Mouse (Mus musculus): Measurements from ENCODE around the gene Foxn1.

DNA sequence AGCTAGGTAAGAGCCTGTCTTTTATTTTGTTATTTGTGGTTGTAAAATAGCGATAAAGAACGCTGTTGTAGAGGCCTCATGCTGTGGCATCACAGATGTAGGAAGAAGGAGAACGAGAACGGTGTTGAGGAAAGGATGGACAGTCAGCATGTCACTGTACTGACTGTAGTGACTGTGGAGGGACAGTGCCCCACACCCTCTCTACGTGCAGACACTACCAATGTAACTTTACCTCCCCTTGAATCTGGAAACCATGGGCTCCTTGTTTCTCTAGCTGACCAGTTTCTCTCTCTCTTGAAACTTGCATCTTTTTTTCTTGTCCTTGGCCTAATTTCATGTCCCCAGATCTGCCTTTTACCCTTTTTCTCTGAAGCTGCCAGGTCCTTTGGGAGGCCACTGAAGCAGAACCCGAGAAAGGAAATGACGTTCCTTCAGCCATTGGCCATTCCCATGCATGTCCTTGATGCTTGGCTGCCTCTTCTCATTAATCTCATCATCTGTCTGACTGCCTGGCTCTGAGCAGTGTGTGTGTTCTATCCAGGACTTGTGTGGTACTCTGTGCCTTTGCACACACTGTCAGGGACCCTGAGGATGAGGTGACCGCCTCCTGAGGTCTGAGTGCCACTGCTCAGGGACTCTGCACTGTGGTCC is 75.4 kb downstream of the Foxn1 start:
- TF ChIP-seq CTCF (conservative IDR thresholded peaks at IDR 0.05; ENCODE audit: low read length) (no peak), NANOG (IDR thresholded peaks at IDR 0.05; ENCODE audit: borderline replicate concordance, low read length) (no peak), POU5F1 (IDR thresholded peaks at IDR 0.05; ENCODE audit: borderline replicate concordance, low read length) (no peak)

Measured in E14TG2a.4 (cell line).